Mouse (Mus musculus): Measurements from ENCODE around the gene Vamp9.

DNA sequence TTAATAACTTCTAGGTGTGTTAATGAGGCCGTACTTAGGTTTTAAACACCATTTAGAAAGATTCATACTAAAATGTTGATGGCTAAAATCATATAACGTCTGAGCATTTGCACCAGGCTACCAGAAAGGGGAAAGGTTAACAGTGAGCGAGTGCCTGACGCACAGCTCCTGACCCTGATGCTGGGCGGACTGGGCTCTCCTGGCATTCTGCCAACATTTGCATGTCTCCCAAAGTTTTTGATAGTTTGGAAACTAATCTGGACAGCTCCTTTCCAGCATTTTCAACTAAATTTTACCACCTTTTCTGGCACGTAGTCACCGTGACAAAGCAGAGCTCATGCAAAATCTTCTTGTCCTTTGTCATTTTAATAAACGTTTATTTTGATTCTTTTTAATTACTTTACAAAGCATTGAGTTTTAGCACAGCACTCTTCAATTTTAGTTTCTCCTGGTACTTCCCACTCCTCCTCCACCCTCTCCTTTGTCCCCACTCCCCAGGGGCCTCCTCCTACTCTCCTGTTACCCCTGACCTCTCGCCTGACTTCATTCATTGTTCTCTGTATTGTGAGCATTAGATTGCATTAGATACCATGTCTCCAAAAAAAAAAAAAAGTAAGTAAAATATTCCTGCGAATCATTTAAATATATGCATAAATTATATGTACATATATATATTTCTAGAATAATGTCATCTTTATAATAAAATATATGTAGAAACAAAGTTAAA, 35.9 kb downstream of the Vamp9 start:
- TF ChIP-seq POLR2A (IDR thresholded peaks at IDR 0.05; ENCODE audit: insufficient read depth, low read depth, low read length) (no peak), CTCF (IDR thresholded peaks at IDR 0.05) (no peak), EP300 (IDR thresholded peaks at IDR 0.05; ENCODE audit: insufficient read depth, low read depth, low read length) (no peak)
